Mouse (Mus musculus) left cerebral cortex, adult 8-10 months (tissue): ENCODE data around the gene Dgki. TPM values are rescaled to one million over a fixed set of nuclear protein-coding genes. Genes with fewer than 3 reads are reported as not detected.

ENCODE experiments used
- DNase-seq, 2 experiments: peaks; one replicate each; pipeline ENCODE4 v3.0.0; 2022; ENCODE audit warnings: low spot score in 2 of 2
- total RNA-seq, 4 experiments: library from RNA; stranded (reverse); gene quantifications; 2 replicates each; pipeline ENCODE4 v1.2.4; 2022

The Dgki gene
- total RNA-seq, 4 experiments from 2014 or later = 88.8 to 107 (median 95.6) TPM

DNA sequence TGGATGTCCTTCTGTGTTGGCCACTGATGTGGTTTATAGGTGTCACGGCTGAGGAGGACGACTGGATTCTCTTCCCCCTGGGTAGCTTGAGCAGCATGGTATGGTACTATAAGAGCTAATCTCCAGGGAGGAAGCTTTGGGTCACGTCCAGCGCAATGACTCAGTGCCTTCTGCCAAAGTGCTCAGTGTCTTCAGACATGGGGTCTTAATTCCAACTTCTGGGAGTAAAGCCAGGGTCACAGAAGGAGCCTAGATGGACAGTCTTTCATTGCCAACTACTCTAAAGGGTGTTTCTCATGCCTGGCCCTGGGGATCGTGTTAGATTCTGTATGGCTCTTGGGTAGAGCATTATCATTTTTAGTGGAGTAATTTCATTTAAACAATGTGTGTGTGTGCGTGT, 231.2 kb downstream of the Dgki start:
- DNase-seq = no peak

DNA sequence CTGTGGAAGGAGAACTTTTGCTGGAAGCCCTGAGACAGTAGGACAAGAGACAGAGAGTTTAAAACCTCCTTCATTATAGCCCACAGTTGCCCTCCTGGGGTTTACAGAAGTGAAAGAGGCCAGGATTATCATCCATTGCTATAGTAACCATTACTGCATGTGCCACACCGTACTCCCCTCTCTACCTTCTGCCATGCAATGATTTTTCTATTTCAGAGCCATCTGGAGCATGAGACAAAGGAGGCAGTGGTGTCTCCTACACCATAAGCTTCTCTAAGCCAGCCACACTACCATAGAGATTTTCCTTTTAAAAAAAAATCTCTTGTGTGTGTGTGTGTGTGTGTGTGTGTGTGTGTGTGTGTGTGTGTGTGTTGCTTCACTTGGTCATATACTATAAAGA, 232.6 kb downstream of the Dgki start:
- no peak for DNase-seq

DNA sequence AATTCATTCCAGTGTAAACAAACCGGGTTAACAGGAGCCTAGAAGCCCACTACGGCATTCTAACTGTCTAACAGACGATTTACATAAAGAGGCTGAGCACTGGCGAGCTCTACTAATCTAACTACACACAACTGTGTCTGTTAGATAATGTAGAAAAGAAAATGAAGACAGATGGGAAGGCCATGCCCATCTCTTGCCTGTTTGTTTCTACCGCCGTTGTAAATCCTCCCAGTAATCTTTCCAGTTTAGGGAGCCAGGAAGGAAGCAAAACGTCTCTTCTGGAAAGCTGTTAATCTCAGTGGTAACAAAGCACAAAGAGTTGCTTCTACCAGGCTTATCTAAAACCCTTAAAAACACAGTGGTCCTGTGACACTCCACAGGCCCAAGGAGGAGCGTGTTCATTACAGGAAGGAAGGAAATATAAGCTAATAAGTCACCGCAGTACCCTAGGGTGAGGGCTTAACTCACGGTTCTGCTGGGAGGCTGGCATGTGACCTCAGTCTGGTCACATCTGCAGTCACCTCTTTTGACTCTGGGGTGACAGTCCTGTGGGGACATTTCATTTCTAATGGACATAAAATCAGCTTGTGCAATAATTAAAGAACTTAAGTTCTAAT, 235.7 kb downstream of the Dgki start:
- no peak for DNase-seq

DNA sequence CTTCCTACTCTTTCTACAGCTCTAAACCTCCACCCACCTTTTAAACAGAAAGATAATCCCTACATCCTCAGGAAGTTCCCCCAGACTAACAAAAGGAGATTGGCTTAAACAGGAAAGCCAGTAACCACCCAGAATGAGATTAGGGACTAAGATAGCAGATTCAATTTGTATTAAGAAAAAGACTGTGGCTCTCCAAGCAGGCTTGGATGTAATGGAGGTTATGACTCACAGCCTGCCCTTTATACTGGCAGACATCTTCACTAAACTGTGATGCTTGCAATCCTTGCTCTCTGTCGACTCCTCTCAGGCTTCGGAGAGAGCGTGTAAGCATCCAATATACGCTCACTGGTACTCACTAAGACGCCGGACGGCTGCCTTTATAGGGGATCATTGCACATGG, 236.7 kb downstream of the Dgki start:
- DNase-seq = no peak

DNA sequence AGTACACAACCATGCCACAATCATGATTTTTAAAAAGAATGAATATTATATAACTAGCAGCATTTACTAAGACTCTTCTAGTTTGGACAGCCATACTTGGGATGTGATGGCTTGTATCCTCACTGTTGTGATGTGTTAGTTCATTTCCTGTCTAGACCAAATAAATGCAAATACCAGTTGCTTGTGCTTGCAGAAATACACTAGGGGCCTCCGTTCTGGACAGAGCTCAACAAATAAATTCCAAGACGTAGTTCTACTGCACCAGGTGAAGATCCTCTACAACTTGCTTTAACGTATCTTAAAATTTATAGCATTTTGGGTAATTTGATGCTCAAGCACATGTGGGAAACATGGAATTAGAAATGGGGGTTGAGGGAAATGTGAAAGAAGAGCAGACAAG, 239.9 kb downstream of the Dgki start:
- DNase-seq = no peak

DNA sequence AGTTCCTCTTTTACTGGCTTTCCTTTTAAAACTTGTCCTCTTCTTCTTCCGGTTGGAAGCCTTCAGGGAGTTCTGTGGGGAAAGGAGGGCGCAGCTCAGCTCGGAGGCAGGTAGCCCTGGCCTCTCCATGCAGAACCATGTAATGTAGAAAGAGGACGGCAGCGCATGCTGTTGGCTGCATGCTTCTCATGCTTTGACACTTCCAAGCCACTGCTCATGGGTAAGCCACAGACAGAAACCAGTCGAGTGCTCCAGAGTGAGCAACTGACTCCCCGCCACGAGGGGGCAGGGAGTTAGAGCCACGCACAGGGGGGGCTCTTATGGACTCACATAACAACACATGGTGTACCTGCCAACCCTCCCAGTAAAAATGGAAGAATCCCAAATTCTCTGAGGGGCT, 242.0 kb downstream of the Dgki start:
- no peak for DNase-seq

DNA sequence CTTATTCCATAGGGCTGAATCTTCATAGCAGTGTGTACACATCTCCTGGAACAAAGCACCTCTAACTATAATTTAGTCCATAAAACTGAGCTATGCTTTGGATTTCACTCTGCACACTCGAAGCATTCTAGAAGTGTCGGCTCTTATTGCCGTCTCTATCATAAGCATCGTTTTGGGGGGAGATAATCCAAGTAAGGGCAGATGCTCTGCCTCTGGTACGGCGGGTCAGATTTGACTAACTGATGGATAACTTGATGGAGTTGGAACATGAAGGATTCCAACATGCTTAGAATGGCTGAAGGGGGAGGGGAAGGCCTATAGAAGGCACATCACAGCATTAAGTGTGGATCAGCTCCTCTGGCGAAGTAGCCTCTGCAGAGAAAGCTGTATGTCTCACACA, 242.4 kb downstream of the Dgki start:
- DNase-seq = no peak

DNA sequence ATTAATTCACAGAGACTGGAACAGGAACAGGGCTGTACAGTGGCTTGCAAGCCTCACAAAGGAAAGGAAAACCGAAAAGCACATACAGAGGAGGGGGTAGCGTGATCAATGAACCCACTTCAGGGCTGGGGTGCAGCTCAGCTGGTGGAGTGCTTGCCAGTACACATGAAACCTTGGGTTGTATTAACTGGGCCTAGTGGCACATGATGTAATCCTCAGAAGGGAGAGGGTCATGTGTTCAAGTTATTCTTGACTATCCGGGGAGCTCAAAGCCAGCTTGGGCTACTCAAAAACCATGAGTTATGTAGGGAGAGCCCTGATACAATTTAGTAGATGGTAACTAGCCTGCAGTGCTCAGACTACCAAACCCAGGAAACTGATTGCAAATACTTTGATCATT, 244.3 kb downstream of the Dgki start:
- DNase-seq = no peak

GRCm38 (mm10) chr6:37055128-37055527, 244.9 kb downstream of the Dgki start:
- no peak for DNase-seq

DNA sequence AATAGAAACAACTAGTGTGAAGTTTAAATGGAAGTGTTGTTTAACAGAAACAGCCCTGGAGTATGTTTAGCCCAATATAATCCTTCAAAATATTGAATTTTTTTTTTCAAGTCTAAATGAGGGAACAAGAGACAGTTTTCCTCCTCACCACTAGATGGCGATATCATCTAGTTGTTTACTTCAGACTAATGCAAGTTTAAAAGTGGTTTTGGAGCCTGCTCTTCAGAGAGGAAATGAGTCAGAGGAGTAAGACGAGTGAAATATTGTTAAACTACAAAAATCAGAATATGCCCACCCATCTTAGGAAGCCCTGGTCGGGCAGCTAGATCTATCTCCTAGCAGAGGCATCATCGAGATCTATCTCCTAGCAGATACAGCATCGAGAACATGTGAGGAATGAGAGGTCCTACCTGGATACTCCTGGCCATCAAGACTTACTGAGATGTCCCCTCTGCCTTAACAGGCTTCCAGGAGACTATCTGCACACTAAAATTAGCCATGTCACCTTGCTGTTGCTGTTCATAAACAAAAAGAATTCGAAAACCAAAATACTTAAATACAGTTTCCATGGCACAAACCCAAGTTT, 245.5 kb downstream of the Dgki start:
- DNase-seq = no peak

DNA sequence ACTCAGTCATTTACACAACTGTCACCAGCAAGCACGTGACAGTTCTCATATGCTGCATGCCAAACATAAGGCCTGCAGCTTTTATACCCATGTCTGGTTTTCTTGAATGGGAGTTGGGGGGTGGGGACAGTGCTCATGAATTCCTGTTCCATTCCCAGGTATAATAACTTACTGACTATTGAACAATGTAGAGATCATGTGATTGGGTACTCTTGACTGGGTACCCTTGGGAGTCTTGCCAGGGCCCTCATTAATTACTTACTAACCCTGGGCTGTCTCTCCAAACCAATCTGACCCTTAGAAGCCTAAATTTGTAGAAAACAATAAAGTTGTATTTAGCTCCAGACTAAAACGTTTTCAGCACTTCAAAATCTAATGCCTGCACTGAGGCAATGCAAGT, 246.6 kb downstream of the Dgki start:
- DNase-seq = no peak

DNA sequence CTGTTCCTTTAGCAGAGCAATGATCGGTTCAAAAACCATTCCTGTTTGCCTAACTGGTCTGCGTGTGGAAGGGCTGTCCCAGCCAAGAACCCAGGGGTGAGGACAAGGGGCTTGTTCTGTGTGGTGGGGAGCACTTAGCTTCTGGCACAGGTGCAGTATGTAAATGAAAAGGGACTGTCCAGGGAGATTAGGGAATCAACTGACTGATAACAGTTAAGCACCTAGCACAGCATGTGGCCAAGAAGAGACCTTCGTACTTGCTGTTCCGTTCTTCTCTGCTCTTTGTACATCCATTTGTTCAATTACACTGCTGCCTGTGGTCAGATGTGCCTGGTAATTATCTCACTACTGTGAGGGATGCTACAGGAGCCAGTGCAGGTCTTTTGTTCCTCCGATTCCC, 248.3 kb downstream of the Dgki start:
- no peak for DNase-seq

- no peak for DNase-seq
Observed at GRCm38 (mm10) chr6:37051150-37051549, 248.8 kb downstream of the Dgki start.

GRCm38 (mm10) chr6:37047611-37048129, 252.3 kb downstream of the Dgki start:
- DNase-seq = no peak

GRCm38 (mm10) chr6:37046152-37046788, 253.7 kb downstream of the Dgki start:
- DNase-seq = peak; percentile 28 to 54

- DNase-seq = no peak
Observed at GRCm38 (mm10) chr6:37044796-37045195, 255.2 kb downstream of the Dgki start.

- peak in 1 of 2 experiments; percentile 49 for DNase-seq
Observed at GRCm38 (mm10) chr6:37038444-37038843, 261.5 kb downstream of the Dgki start.

DNA sequence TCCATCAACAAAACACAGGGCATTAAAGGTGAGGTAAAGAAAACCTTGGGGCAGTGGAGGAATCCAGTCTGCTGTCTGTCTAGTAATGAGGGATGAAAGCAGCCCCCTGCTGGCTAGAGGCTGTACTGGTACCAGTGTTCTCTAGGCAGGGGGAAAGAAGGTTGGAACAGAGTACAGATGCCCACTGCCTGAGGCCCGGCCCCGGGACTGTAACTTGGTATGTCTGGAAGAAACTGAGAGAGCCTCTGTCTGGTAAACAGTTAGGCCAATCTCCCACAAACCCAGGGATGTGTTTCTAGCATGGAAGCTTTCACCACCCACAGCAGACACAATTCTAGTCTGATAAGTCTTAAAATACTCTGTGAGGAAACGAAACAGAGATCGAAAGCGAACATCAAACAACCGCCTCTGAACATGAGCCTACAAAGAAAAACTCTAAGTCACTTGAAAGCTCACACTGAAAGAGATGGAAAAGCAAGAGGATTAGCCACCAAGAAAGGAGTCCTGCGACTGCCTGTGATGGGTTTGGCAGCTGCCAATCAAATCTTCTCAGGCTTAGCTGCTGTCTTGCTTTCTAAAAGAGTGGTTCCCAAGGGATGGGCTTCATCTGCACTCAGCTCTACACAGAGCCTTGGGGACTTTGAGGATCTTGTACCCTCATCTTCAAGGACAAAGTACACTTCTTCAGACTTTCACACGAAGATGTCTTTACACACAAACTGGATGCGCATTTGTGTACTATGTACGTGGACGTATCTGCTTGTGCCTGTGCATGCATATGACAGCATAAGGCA, 262.7 kb downstream of the Dgki start:
- DNase-seq = peak in 1 of 2 experiments; percentile 27

DNA sequence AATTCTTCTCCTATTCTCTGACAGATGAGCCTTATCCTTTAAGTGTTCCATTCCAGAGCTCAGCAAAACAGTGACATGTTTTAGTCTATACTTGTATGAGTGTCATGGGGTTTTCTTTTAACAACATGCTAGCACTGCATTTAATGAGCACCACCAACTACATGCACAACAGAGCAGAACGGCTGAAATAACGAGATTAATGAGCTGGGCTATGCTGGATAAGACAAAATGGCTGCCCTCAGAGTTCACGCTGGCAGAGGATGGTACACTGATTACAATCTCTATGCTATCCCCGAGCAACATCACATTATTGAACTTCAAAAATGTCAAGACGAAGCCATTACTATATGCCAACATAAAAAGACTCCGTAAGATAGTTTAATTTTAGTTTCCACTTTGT, 264.3 kb downstream of the Dgki start:
- DNase-seq = no peak

- no peak for DNase-seq
Observed at GRCm38 (mm10) chr6:37030986-37031385, 269.0 kb downstream of the Dgki start.

- DNase-seq = no peak
Observed at GRCm38 (mm10) chr6:37030402-37030801, 269.6 kb downstream of the Dgki start.

GRCm38 (mm10) chr6:37028841-37029240, 271.1 kb downstream of the Dgki start:
- no peak for DNase-seq
